ENCODE assay signal across 16 mouse cellular contexts in the genomic region with DNA sequence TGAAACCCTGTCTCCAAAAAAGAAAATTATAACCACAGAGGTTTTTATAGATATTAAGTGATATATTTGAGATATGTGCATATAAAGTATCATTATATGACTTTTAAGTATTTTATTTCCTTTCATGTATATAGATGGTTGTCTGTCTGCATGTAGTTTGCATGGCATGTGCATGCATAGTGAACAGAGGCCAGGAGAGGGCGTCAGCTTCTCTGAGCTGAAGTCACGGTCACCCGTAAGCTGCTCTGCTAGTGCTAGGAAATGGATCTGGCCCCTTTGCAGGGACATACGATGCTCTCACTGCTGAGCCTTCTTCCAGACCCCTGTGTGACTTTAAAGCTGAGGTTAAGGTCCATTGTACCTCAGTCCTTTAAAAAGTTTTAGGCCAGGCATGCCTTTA. TPM values are rescaled to one million over a fixed set of nuclear protein-coding genes. Genes with fewer than 3 reads are reported as not detected.
DNase-seq lines count a peak whose midpoint lies in the region; ATAC-seq and TF ChIP-seq lines count a peak whose summit lies in the region.
"Had no signal": no experiment of that assay in that cellular context is flagged by ENCODE, and none has a peak within 500 bp of the region (broad histone marks: within the 10 kb centered on the region; RNA-seq: fewer than 3 reads in every experiment).

No protein-coding gene starts in this region.

- ATAC-seq in forebrain, postnatal 0 days: no peak
- no peak for ATAC-seq in forebrain, embryonic 16.5 days
- ATAC-seq in liver, embryonic 12.5 days: no peak
- ATAC-seq: forebrain, embryonic 15.5 days; Patski had no signal

- no peaks in the 10 kb centered on the region for H3K79me2 ChIP-seq in liver, adult 2 months (ENCODE audit: control insufficient read depth, insufficient read depth, low read length)

- TF ChIP-seq POLR2A in liver, adult 2 months (IDR thresholded peaks at IDR 0.05; ENCODE audit: extremely low read depth, insufficient read depth, low read length): no peak
- no peak for TF ChIP-seq POLR2A in bone marrow, adult 2 months (IDR thresholded peaks at IDR 0.05; ENCODE audit: borderline replicate concordance, control insufficient read depth, low read depth, low read length)

- DNase-seq in forebrain, postnatal 0 days: no peak
- DNase-seq in liver, adult 2 months (ENCODE audit: extremely low read depth, low read depth, low spot score): no peak
- no peak for DNase-seq in adipocyte (ENCODE audit: low spot score)
- no peak for DNase-seq in urinary bladder, adult 18-20 months (ENCODE audit: low spot score in 2 of 2)
- DNase-seq: adrenal gland, postnatal 10 days; gastrocnemius, postnatal 14 days; kidney, adult 8-10 months had no signal

- H3K27me3 ChIP-seq in forebrain, postnatal 0 days (ENCODE audit: insufficient read depth, low read length): no peaks in the 10 kb centered on the region
- H3K27me3 ChIP-seq in forebrain, embryonic 16.5 days (replicated peaks; ENCODE audit: control insufficient read depth, insufficient read depth, low read length): no peaks in the 10 kb centered on the region
- no peaks in the 10 kb centered on the region for H3K27me3 ChIP-seq in liver, adult 2 months (ENCODE audit: control insufficient read depth, insufficient read depth, low read length)
- no peaks in the 10 kb centered on the region for H3K27me3 ChIP-seq in liver, embryonic 12.5 days (replicated peaks)
- H3K27me3 ChIP-seq in E14TG2a.4 (ENCODE audit: insufficient read depth, low read length): no peaks in the 10 kb centered on the region
- H3K27me3 ChIP-seq: embryonic facial prominence, embryonic 15.5 days; forebrain, embryonic 15.5 days; hindbrain, embryonic 13.5 days; limb, embryonic 15.5 days; Patski had no signal

- TF ChIP-seq CTCF in forebrain, postnatal 0 days (IDR thresholded peaks at IDR 0.05; ENCODE audit: low read depth): peak; percentile 41
- peak; percentile 34 for TF ChIP-seq CTCF in liver, adult 2 months (IDR thresholded peaks at IDR 0.05; ENCODE audit: low read depth, low read length)
- TF ChIP-seq CTCF in E14TG2a.4 (conservative IDR thresholded peaks at IDR 0.05; ENCODE audit: low read length): peak; percentile 34
- TF ChIP-seq CTCF in bone marrow, adult 2 months (IDR thresholded peaks at IDR 0.05; ENCODE audit: control insufficient read depth, insufficient read depth, low read length): peak; percentile 20; the same call in 1 of the 2 replicates

- no peak overlapping the region for H3K9ac ChIP-seq in forebrain, postnatal 0 days
- H3K9ac ChIP-seq in forebrain, embryonic 16.5 days (replicated peaks; ENCODE audit: low read depth, low read length): no peak overlapping the region
- no peak overlapping the region for H3K9ac ChIP-seq in liver, adult 2 months (ENCODE audit: low read depth, low read length)
- no peak overlapping the region for H3K9ac ChIP-seq in liver, embryonic 12.5 days
- H3K9ac ChIP-seq: embryonic facial prominence, embryonic 15.5 days; forebrain, embryonic 15.5 days; hindbrain, embryonic 13.5 days; limb, embryonic 15.5 days had no signal

- H3K36me3 ChIP-seq in forebrain, postnatal 0 days (ENCODE audit: insufficient read depth): peaks cover 81% of the 10 kb centered on the region
- peaks cover 62% of the 10 kb centered on the region for H3K36me3 ChIP-seq in forebrain, embryonic 16.5 days (ENCODE audit: control insufficient read depth, insufficient read depth)
- peaks cover 57% of the 10 kb centered on the region for H3K36me3 ChIP-seq in liver, adult 2 months (ENCODE audit: control insufficient read depth, insufficient read depth, low read length)
- peaks cover 100% of the 10 kb centered on the region for H3K36me3 ChIP-seq in liver, embryonic 12.5 days
- H3K36me3 ChIP-seq in E14TG2a.4 (ENCODE audit: insufficient read depth, low read length): peaks cover 100% of the 10 kb centered on the region

- no peak overlapping the region for H3K27ac ChIP-seq in forebrain, postnatal 0 days (ENCODE audit: low read depth, low read length)
- no peak overlapping the region for H3K27ac ChIP-seq in forebrain, embryonic 16.5 days (ENCODE audit: low read length)
- no peak overlapping the region for H3K27ac ChIP-seq in liver, adult 2 months (replicated peaks; ENCODE audit: insufficient read depth, low read depth, low read length)
- H3K27ac ChIP-seq in liver, embryonic 12.5 days: no peak overlapping the region
- H3K27ac ChIP-seq in bone marrow, adult 2 months (ENCODE audit: control insufficient read depth, insufficient read depth, low read depth, low read length, poor library complexity): no peak overlapping the region
- H3K27ac ChIP-seq: embryonic facial prominence, embryonic 15.5 days; forebrain, embryonic 15.5 days; hindbrain, embryonic 13.5 days; limb, embryonic 15.5 days had no signal

- H3K4me1 ChIP-seq in forebrain, postnatal 0 days (ENCODE audit: insufficient read depth): no peaks in the 10 kb centered on the region
- H3K4me1 ChIP-seq in forebrain, embryonic 16.5 days (replicated peaks; ENCODE audit: control insufficient read depth, insufficient read depth, low read length): no peaks in the 10 kb centered on the region
- no peaks in the 10 kb centered on the region; the same call in 1 of the 2 replicates for H3K4me1 ChIP-seq in liver, adult 2 months (ENCODE audit: control insufficient read depth, insufficient read depth, low read length)
- no peaks in the 10 kb centered on the region for H3K4me1 ChIP-seq in liver, embryonic 12.5 days
- H3K4me1 ChIP-seq in E14TG2a.4 (replicated peaks; ENCODE audit: low read depth, low read length): peaks cover 42% of the 10 kb centered on the region
- H3K4me1 ChIP-seq in bone marrow, adult 2 months (ENCODE audit: control insufficient read depth, insufficient read depth, low read length): no peaks in the 10 kb centered on the region
- H3K4me1 ChIP-seq: embryonic facial prominence, embryonic 15.5 days; forebrain, embryonic 15.5 days; hindbrain, embryonic 13.5 days; limb, embryonic 15.5 days had no signal

- H3K4me3 ChIP-seq in forebrain, postnatal 0 days (ENCODE audit: low read depth, low read length): no peak overlapping the region
- no peak overlapping the region for H3K4me3 ChIP-seq in forebrain, embryonic 16.5 days (replicated peaks; ENCODE audit: low read length)
- H3K4me3 ChIP-seq in liver, adult 2 months (ENCODE audit: insufficient read depth, low read depth, low read length): no peak overlapping the region
- no peak overlapping the region for H3K4me3 ChIP-seq in liver, embryonic 12.5 days
- H3K4me3 ChIP-seq in E14TG2a.4 (replicated peaks; ENCODE audit: low read length): no peak overlapping the region
- no peak overlapping the region for H3K4me3 ChIP-seq in bone marrow, adult 2 months (replicated peaks; ENCODE audit: control insufficient read depth, low read depth, low read length)
- H3K4me3 ChIP-seq: embryonic facial prominence, embryonic 15.5 days; forebrain, embryonic 15.5 days; hindbrain, embryonic 13.5 days; limb, embryonic 15.5 days had no signal

- no peak overlapping the region for H3K4me2 ChIP-seq in forebrain, postnatal 0 days (ENCODE audit: low read depth)
- H3K4me2 ChIP-seq in forebrain, embryonic 16.5 days (ENCODE audit: low read length): no peak overlapping the region
- H3K4me2 ChIP-seq in liver, embryonic 12.5 days: no peak overlapping the region
- H3K4me2 ChIP-seq: embryonic facial prominence, embryonic 15.5 days; forebrain, embryonic 15.5 days; hindbrain, embryonic 13.5 days; limb, embryonic 15.5 days had no signal

- H3K9me3 ChIP-seq in forebrain, postnatal 0 days (ENCODE audit: low read length): no peaks in the 10 kb centered on the region
- no peaks in the 10 kb centered on the region for H3K9me3 ChIP-seq in forebrain, embryonic 16.5 days (ENCODE audit: control insufficient read depth, low read length)
- no peaks in the 10 kb centered on the region for H3K9me3 ChIP-seq in liver, embryonic 12.5 days (replicated peaks)
- H3K9me3 ChIP-seq in E14TG2a.4 (ENCODE audit: low read length): no peaks in the 10 kb centered on the region
- H3K9me3 ChIP-seq: embryonic facial prominence, embryonic 15.5 days; forebrain, embryonic 15.5 days; hindbrain, embryonic 13.5 days; limb, embryonic 15.5 days had no signal

- WGBS in forebrain, postnatal 0 days: 85% methylated on average over 4 of the region's 4 CpGs
- 81% methylated on average over 4 of the region's 4 CpGs for WGBS in forebrain, embryonic 16.5 days
- 89% methylated on average over 4 of the region's 4 CpGs for WGBS in liver, adult 2 months
- WGBS in liver, embryonic 12.5 days (ENCODE audit: insufficient replicate concordance): 80% methylated on average over 4 of the region's 4 CpGs
- WGBS in bone marrow, adult 2 months: 80% methylated on average over 4 of the region's 4 CpGs

RNA-seq across cellular contexts. Expression of gene Anapc7, which starts 13.0 kb away (rescaled TPM):
- total RNA-seq in forebrain, postnatal 0 days (2014; rRNA removed): 30.2 and 33.0 TPM in 2 replicates
- polyA plus RNA-seq in forebrain, postnatal 0 days (2015; fragmentation: Nextera tagmentation; extraction: Ambion mirVana): 37.5 and 42.0 TPM in 2 replicates
- polyA plus RNA-seq in forebrain, embryonic 16.5 days (2015; fragmentation: Nextera tagmentation; extraction: Ambion mirVana): 52.2 and 52.5 TPM in 2 replicates
- 12.1 and 12.6 TPM in 2 replicates for total RNA-seq in liver, adult 2 months (2014; rRNA removed)
- polyA plus RNA-seq in liver, adult 2 months (2012; rRNA removed): 12.9 and 14.4 TPM in 2 replicates
- 23.3 and 23.9 TPM in 2 replicates for polyA plus RNA-seq in liver, embryonic 12.5 days (2016; fragmentation: Nextera tagmentation; extraction: Ambion mirVana)
- 17.7 and 17.8 TPM in 2 replicates for polyA plus RNA-seq in bone marrow, adult 2 months (2011; ENCODE audit: insufficient read depth, insufficient read length, low replicate concordance, missing spikeins)

RNA-seq across cellular contexts. Expression of gene Arpc3, which starts 42.9 kb away (rescaled TPM):
- 234 and 357 TPM in 2 replicates for total RNA-seq in forebrain, postnatal 0 days (2014; rRNA removed)
- 171 and 225 TPM in 2 replicates for polyA plus RNA-seq in forebrain, postnatal 0 days (2015; fragmentation: Nextera tagmentation; extraction: Ambion mirVana)
- 161 and 219 TPM in 2 replicates for polyA plus RNA-seq in forebrain, embryonic 16.5 days (2015; fragmentation: Nextera tagmentation; extraction: Ambion mirVana)
- 93.6 and 119 TPM in 2 replicates for total RNA-seq in liver, adult 2 months (2014; rRNA removed)
- polyA plus RNA-seq in liver, adult 2 months (2012; rRNA removed): 93.9 and 121 TPM in 2 replicates
- polyA plus RNA-seq in liver, embryonic 12.5 days (2016; fragmentation: Nextera tagmentation; extraction: Ambion mirVana): 101 and 103 TPM in 2 replicates
- polyA plus RNA-seq in bone marrow, adult 2 months (2011; ENCODE audit: insufficient read depth, insufficient read length, low replicate concordance, missing spikeins): 280 and 397 TPM in 2 replicates
